Mouse (Mus musculus): ENCODE data around the gene Zfyve9. TPM values are rescaled to one million over a fixed set of nuclear protein-coding genes. Genes with fewer than 3 reads are reported as not detected.
A peak's percentile ranks its signal among the peaks of the same experiment; 100 is the strongest.
"Not testable (repeated sequence)": the region's sequence is repeated elsewhere in the genome, so short reads cannot be mapped to it uniquely, and the experiment has no call there.

Zfyve9 gene
- polyA plus RNA-seq, 1 experiment from 2014 or later = 3.0 TPM

DNA sequence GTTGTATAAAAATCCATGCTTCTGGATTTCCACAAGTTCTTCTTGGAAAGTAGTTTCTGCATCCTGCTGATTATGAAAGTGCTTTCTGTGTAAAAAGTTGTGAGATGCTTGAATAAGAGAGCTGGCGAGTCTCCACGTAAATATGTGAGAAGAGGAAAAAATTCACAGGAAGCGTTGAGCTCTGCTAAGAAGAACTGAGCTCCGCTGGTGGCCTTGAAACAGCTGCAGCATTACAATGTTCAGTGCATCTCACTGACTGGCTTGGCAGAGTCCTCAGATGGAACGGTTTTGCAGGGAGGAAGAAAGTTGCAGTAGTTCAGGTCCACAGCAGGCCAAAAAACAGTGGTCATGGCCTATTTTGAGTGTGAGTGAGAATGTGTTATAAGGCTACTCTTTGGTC lies 72.4 kb downstream of the Zfyve9 start:
- H3K9ac ChIP-seq (ENCODE audit: low read length) = no peak overlapping the region
- ATAC-seq (ENCODE audit: low FRiP score, low TSS enrichment) = no peak
- no peaks in the 10 kb centered on the region for H3K27me3 ChIP-seq (ENCODE audit: control insufficient read depth, insufficient read depth, low read length)
- H3K9me3 ChIP-seq (ENCODE audit: control insufficient read depth, low read length) = no peaks in the 10 kb centered on the region
- WGBS = 52% methylated on average over 5 of the region's 5 CpGs
- H3K4me1 ChIP-seq (replicated peaks; ENCODE audit: control insufficient read depth, insufficient read depth) = no peaks in the 10 kb centered on the region
- no peak for DNase-seq (ENCODE audit: low spot score)
- H3K4me2 ChIP-seq (replicated peaks; ENCODE audit: low read depth) = no peak overlapping the region
- TF ChIP-seq CTCF (IDR thresholded peaks at IDR 0.05; ENCODE audit: low read depth) = no peak
- no peak for TF ChIP-seq EP300 (optimal IDR thresholded peaks at IDR 0.05)
- no peaks in the 10 kb centered on the region for H3K36me3 ChIP-seq (ENCODE audit: control insufficient read depth, insufficient read depth, low read length)
- H3K4me3 ChIP-seq (ENCODE audit: low read depth, low read length) = no peak overlapping the region
- no peak overlapping the region for H3K27ac ChIP-seq (replicated peaks)

DNA sequence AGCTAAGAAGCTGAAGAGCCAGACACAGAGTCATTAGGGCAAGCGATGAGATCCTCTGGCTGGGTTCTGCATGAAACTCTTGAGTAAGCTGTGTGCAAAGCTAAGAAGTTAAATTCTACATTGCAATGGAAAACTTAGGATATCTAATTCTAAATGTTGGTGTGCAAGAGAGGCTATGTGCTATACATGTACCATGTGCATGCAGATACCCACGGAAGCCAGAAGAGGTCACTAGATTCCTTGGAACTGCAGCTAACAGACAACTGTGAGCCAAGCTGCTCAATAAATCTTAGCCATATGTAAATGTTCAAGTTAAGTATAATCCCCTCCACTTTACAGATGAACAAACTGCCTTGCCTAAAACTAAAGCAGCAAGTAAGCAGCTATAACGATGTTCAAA lies 83.7 kb downstream of the Zfyve9 start:
- no peaks in the 10 kb centered on the region for H3K9me3 ChIP-seq (ENCODE audit: control insufficient read depth, low read length)
- H3K4me1 ChIP-seq (replicated peaks; ENCODE audit: control insufficient read depth, insufficient read depth) = no peaks in the 10 kb centered on the region
- H3K27ac ChIP-seq (replicated peaks) = no peak overlapping the region
- H3K9ac ChIP-seq (ENCODE audit: low read length) = no peak overlapping the region
- H3K36me3 ChIP-seq (ENCODE audit: control insufficient read depth, insufficient read depth, low read length) = no peaks in the 10 kb centered on the region
- H3K4me3 ChIP-seq (ENCODE audit: low read depth, low read length) = no peak overlapping the region
- TF ChIP-seq EP300 (optimal IDR thresholded peaks at IDR 0.05) (no peak), CTCF (IDR thresholded peaks at IDR 0.05; ENCODE audit: low read depth) (peak; percentile 87)
- ATAC-seq (ENCODE audit: low FRiP score, low TSS enrichment) (no peak), DNase-seq (ENCODE audit: low spot score) (peak; percentile 28)
- WGBS = 50% methylated on average over 3 of the region's 3 CpGs
- H3K4me2 ChIP-seq (replicated peaks; ENCODE audit: low read depth) = no peak overlapping the region
- H3K27me3 ChIP-seq (ENCODE audit: control insufficient read depth, insufficient read depth, low read length) = no peaks in the 10 kb centered on the region

DNA sequence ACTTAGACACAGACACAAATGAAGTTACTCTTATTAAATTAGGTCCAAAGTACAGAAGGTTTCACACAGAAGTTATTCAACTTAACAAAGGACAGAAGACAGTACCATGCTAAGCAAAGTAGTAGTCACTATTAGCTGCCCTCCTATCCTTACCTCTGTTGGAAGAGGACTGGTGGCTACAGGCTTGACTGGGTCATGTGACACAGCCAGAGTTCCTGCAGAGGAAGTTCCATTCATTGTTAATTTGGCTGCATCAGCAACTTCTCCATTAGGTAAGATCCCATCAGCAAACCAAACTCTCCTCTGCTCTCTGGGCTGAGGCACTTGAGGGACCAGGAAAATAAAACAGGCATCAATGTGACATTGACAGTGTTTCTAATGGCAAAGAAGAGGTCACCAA lies 89.1 kb downstream of the Zfyve9 start:
- ATAC-seq (ENCODE audit: low FRiP score, low TSS enrichment) = no peak
- no peaks in the 10 kb centered on the region for H3K9me3 ChIP-seq (ENCODE audit: control insufficient read depth, low read length)
- H3K36me3 ChIP-seq (ENCODE audit: control insufficient read depth, insufficient read depth, low read length) = no peaks in the 10 kb centered on the region
- no peak for DNase-seq (ENCODE audit: low spot score)
- H3K4me3 ChIP-seq (ENCODE audit: low read depth, low read length) = no peak overlapping the region
- H3K9ac ChIP-seq (ENCODE audit: low read length) = no peak overlapping the region
- H3K4me1 ChIP-seq (replicated peaks; ENCODE audit: control insufficient read depth, insufficient read depth) = no peaks in the 10 kb centered on the region
- H3K27ac ChIP-seq (replicated peaks) = no peak overlapping the region
- no peaks in the 10 kb centered on the region for H3K27me3 ChIP-seq (ENCODE audit: control insufficient read depth, insufficient read depth, low read length)
- no peak overlapping the region for H3K4me2 ChIP-seq (replicated peaks; ENCODE audit: low read depth)
- no peak for TF ChIP-seq EP300 (optimal IDR thresholded peaks at IDR 0.05)

DNA sequence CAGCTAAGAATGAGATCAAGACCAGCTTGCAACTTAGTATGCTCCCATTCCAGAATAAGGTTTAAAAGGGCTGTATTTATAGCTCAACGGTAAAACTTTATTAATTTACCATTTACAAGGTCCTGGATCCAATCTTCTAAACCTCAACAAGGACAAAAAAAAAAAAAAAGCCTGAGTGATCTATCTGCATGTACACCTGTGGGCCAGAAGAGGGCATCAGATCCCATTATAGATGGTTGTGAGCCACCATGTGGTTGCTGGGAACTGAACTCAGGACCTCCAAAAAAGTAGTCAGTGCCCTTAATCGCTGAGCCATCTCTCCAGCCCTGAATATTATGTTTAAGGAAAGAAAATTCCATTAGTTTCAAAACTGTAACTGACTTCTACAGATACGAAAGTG lies 90.1 kb downstream of the Zfyve9 start:
- TF ChIP-seq EP300 (optimal IDR thresholded peaks at IDR 0.05) (no peak), CTCF (IDR thresholded peaks at IDR 0.05; ENCODE audit: low read depth) (no peak)
- no peak overlapping the region for H3K4me3 ChIP-seq (ENCODE audit: low read depth, low read length)
- H3K9me3 ChIP-seq (ENCODE audit: control insufficient read depth, low read length) = no peaks in the 10 kb centered on the region
- H3K27ac ChIP-seq (replicated peaks) = no peak overlapping the region
- H3K9ac ChIP-seq (ENCODE audit: low read length) = no peak overlapping the region
- WGBS = 94% methylated on average over 3 of the region's 3 CpGs
- no peak for DNase-seq (ENCODE audit: low spot score)
- ATAC-seq (ENCODE audit: low FRiP score, low TSS enrichment) = no peak
- H3K27me3 ChIP-seq (ENCODE audit: control insufficient read depth, insufficient read depth, low read length) = no peaks in the 10 kb centered on the region
- no peak overlapping the region for H3K4me2 ChIP-seq (replicated peaks; ENCODE audit: low read depth)
- H3K36me3 ChIP-seq (ENCODE audit: control insufficient read depth, insufficient read depth, low read length) = no peaks in the 10 kb centered on the region
- no peaks in the 10 kb centered on the region for H3K4me1 ChIP-seq (replicated peaks; ENCODE audit: control insufficient read depth, insufficient read depth)

DNA sequence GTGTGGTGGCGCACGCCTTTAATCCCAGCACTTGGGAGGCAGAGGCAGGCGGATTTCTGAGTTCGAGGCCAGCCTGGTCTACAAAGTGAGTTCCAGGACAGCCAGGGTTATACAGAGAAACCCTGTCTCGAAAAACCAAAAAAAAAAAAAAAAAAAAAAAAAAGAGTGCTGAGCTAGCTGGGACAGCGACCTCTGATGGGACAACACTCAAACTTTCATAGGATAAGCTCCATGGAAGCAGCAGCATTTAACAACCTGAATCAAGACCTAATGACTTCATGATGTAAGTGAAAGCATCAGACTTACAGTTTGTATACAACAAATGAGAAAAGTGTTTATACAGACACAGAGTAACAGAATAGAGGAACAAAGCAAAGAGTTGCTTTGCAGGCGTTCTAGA lies 93.5 kb downstream of the Zfyve9 start:
- not testable (repeated sequence) for DNase-seq (ENCODE audit: low spot score); H3K27ac ChIP-seq (replicated peaks)

DNA sequence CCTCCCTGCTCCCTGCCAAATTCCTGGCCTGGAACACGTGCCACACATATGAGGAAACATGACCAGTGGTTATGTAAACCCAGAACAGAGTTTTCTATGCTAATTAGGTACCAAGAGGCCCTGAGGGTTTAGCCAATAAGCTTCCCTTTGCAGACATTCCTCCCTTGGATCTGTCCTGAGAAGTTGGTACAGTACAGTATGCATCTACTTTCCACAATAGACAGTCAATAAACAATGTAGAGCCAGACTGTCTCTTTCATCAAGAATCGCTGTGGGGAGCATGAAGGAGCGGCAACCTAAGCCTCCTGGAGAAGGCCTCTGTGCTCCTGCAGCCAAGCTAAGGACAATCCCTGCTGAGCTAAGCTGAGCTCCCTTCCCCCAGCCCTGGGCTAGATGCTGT lies 94.4 kb downstream of the Zfyve9 start:
- TF ChIP-seq CTCF (IDR thresholded peaks at IDR 0.05; ENCODE audit: low read depth) (no peak), EP300 (optimal IDR thresholded peaks at IDR 0.05) (no peak)
- 82% methylated on average over 3 of the region's 3 CpGs for WGBS
- Histone ChIP-seq H3K27ac (replicated peaks) (no peak overlapping the region), H3K4me3 (ENCODE audit: low read depth, low read length) (no peak overlapping the region), H3K4me2 (replicated peaks; ENCODE audit: low read depth) (no peak overlapping the region), H3K27me3 (ENCODE audit: control insufficient read depth, insufficient read depth, low read length) (no peaks in the 10 kb centered on the region), H3K4me1 (replicated peaks; ENCODE audit: control insufficient read depth, insufficient read depth) (no peaks in the 10 kb centered on the region), H3K9me3 (ENCODE audit: control insufficient read depth, low read length) (no peaks in the 10 kb centered on the region), H3K9ac (ENCODE audit: low read length) (no peak overlapping the region), H3K36me3 (ENCODE audit: control insufficient read depth, insufficient read depth, low read length) (no peaks in the 10 kb centered on the region; the same call in 1 of the 2 replicates)
- DNase-seq (ENCODE audit: low spot score) = no peak
- no peak for ATAC-seq (ENCODE audit: low FRiP score, low TSS enrichment)

More for the DNA sequence above, 93.5 kb downstream of the Zfyve9 start:
- not testable (repeated sequence) for H3K9ac ChIP-seq (ENCODE audit: low read length); H3K36me3 ChIP-seq (ENCODE audit: control insufficient read depth, insufficient read depth, low read length); H3K9me3 ChIP-seq (ENCODE audit: control insufficient read depth, low read length); H3K27me3 ChIP-seq (ENCODE audit: control insufficient read depth, insufficient read depth, low read length); H3K4me2 ChIP-seq (replicated peaks; ENCODE audit: low read depth); ATAC-seq (ENCODE audit: low FRiP score, low TSS enrichment); H3K4me1 ChIP-seq (replicated peaks; ENCODE audit: control insufficient read depth, insufficient read depth); H3K4me3 ChIP-seq (ENCODE audit: low read depth, low read length)
- WGBS = 91% methylated on average over 6 of the region's 7 CpGs

Measured in stomach, postnatal 0 days (tissue).